Mouse (Mus musculus): ENCODE data around the gene Eps8. TPM values are rescaled to one million over a fixed set of nuclear protein-coding genes. Genes with fewer than 3 reads are reported as not detected.

The Eps8 gene
- polyA plus RNA-seq, 1 experiment from 2014 or later, result 24.5 TPM

DNA sequence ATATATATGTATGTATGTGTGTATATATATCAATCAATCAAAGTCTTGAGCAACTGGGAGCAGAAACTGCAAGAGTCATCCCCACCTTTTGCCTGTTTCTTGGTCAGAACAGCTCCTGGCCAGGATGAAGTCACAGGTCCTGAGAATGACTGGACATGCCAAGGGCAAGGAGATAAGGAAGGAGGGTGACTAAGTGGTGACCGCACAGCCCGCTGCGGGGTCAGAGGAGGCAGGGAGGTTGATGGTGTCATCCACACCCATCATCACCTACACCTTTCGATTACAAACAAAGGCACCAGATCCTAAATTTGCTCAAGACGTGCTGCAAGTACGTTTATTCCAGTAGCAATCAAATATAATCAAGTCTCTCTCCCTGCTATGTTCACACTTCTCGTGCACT is 148.1 kb downstream of the Eps8 start:
- Histone ChIP-seq H3K9ac (no peak overlapping the region), H3K4me2 (no peak overlapping the region), H3K36me3 (ENCODE audit: insufficient read depth) (no peaks in the 10 kb centered on the region), H3K9me3 (ENCODE audit: low read depth, low read length) (no peaks in the 10 kb centered on the region), H3K27me3 (ENCODE audit: insufficient read depth, low read length) (no peaks in the 10 kb centered on the region), H3K27ac (ENCODE audit: low read depth) (no peak overlapping the region), H3K4me1 (ENCODE audit: insufficient read depth) (no peaks in the 10 kb centered on the region), H3K4me3 (ENCODE audit: low read depth, low read length) (no peak overlapping the region)
- whole genome bisulfite sequencing, result 84% methylated on average over 7 of the region's 7 CpGs
- TF ChIP-seq CTCF (IDR thresholded peaks at IDR 0.05; ENCODE audit: low read depth), result no peak
- DNase-seq, result no peak
- ATAC-seq (ENCODE audit: insufficient read depth), result no peak

GRCm38 (mm10) chr6:137505555-137506227 is 149.0 kb downstream of the Eps8 start:
- H3K9me3 ChIP-seq (ENCODE audit: low read depth, low read length), result no peaks in the 10 kb centered on the region
- no peak for TF ChIP-seq CTCF (IDR thresholded peaks at IDR 0.05; ENCODE audit: low read depth)
- no peak overlapping the region for H3K9ac ChIP-seq
- DNase-seq, result no peak
- no peaks in the 10 kb centered on the region for H3K4me1 ChIP-seq (ENCODE audit: insufficient read depth)
- H3K4me2 ChIP-seq, result no peak overlapping the region
- 65% methylated on average over 3 of the region's 3 CpGs for WGBS
- H3K27me3 ChIP-seq (ENCODE audit: insufficient read depth, low read length), result no peaks in the 10 kb centered on the region
- no peak overlapping the region for H3K27ac ChIP-seq (ENCODE audit: low read depth)
- ATAC-seq (ENCODE audit: insufficient read depth), result no peak
- no peaks in the 10 kb centered on the region for H3K36me3 ChIP-seq (ENCODE audit: insufficient read depth)
- H3K4me3 ChIP-seq (ENCODE audit: low read depth, low read length), result no peak overlapping the region

- Histone ChIP-seq H3K27me3 (ENCODE audit: insufficient read depth, low read length) (no peaks in the 10 kb centered on the region), H3K4me1 (ENCODE audit: insufficient read depth) (no peaks in the 10 kb centered on the region), H3K9me3 (ENCODE audit: low read depth, low read length) (no peaks in the 10 kb centered on the region), H3K36me3 (ENCODE audit: insufficient read depth) (no peaks in the 10 kb centered on the region), H3K4me2 (no peak overlapping the region), H3K9ac (no peak overlapping the region), H3K27ac (ENCODE audit: low read depth) (no peak overlapping the region), H3K4me3 (ENCODE audit: low read depth, low read length) (no peak overlapping the region)
- 38% methylated on average over 1 of the region's 1 CpGs for WGBS
- DNase-seq, result no peak
- ATAC-seq (ENCODE audit: insufficient read depth), result no peak
- TF ChIP-seq CTCF (IDR thresholded peaks at IDR 0.05; ENCODE audit: low read depth), result no peak; the same call in 1 of the 2 replicates
Observed at GRCm38 (mm10) chr6:137504052-137504451, 150.6 kb downstream of the Eps8 start.

DNA sequence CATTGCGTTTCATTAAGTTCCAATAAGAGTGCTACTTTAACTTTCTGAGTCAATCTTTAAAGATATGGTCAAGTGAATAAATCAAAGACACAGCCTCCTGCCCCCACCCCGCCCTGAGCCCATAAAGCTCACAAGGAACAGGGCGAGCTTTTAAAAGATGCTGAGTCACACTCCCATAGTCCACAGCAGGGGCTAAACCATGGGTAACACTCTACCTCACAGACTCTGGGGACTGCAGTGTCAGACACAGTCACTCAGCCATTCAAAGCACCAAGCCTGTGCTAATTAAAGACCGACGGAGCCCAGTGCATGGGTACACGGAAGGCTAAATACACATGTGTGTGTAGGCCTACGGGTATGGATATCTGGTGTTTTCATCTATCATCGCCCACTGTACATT is 151.2 kb downstream of the Eps8 start:
- H3K36me3 ChIP-seq (ENCODE audit: insufficient read depth), result 0 out of 2 replicates have a peak, but pooled peaks cover 2% of the 10 kb centered on the region
- H3K4me1 ChIP-seq (ENCODE audit: insufficient read depth), result no peaks in the 10 kb centered on the region
- WGBS, result 87% methylated on average over 8 of the region's 8 CpGs
- ATAC-seq (ENCODE audit: insufficient read depth) (no peak), DNase-seq (no peak)
- no peak overlapping the region for H3K4me3 ChIP-seq (ENCODE audit: low read depth, low read length)
- H3K9me3 ChIP-seq (ENCODE audit: low read depth, low read length), result no peaks in the 10 kb centered on the region
- no peak overlapping the region for H3K27ac ChIP-seq (ENCODE audit: low read depth)
- TF ChIP-seq CTCF (IDR thresholded peaks at IDR 0.05; ENCODE audit: low read depth), result no peak
- H3K27me3 ChIP-seq (ENCODE audit: insufficient read depth, low read length), result no peaks in the 10 kb centered on the region
- no peak overlapping the region for H3K9ac ChIP-seq
- no peak overlapping the region for H3K4me2 ChIP-seq

GRCm38 (mm10) chr6:137503009-137503408 is 151.7 kb downstream of the Eps8 start:
- no peak for ATAC-seq (ENCODE audit: insufficient read depth)
- 0 out of 2 replicates have a peak, but pooled peaks have one; percentile 4 for TF ChIP-seq CTCF (IDR thresholded peaks at IDR 0.05; ENCODE audit: low read depth)
- no peaks in the 10 kb centered on the region for H3K27me3 ChIP-seq (ENCODE audit: insufficient read depth, low read length)

GRCm38 (mm10) chr6:137498781-137499180 is 155.9 kb downstream of the Eps8 start:
- H3K4me1 ChIP-seq (ENCODE audit: insufficient read depth), result no peaks in the 10 kb centered on the region
- no peak for ATAC-seq (ENCODE audit: insufficient read depth)
- H3K4me3 ChIP-seq (ENCODE audit: low read depth, low read length), result no peak overlapping the region
- no peak for TF ChIP-seq CTCF (IDR thresholded peaks at IDR 0.05; ENCODE audit: low read depth)
- WGBS, result 68% methylated on average over 6 of the region's 6 CpGs
- no peaks in the 10 kb centered on the region for H3K9me3 ChIP-seq (ENCODE audit: low read depth, low read length)
- H3K4me2 ChIP-seq, result no peak overlapping the region
- no peak overlapping the region for H3K9ac ChIP-seq
- no peak for DNase-seq
- no peaks in the 10 kb centered on the region for H3K27me3 ChIP-seq (ENCODE audit: insufficient read depth, low read length)
- H3K27ac ChIP-seq (ENCODE audit: low read depth), result no peak overlapping the region
- 0 out of 2 replicates have a peak, but pooled peaks cover 2% of the 10 kb centered on the region for H3K36me3 ChIP-seq (ENCODE audit: insufficient read depth)

More at GRCm38 (mm10) chr6:137503009-137503408, 151.7 kb downstream of the Eps8 start:
- Histone ChIP-seq H3K27ac (ENCODE audit: low read depth) (no peak overlapping the region), H3K9me3 (ENCODE audit: low read depth, low read length) (no peaks in the 10 kb centered on the region), H3K9ac (no peak overlapping the region), H3K4me1 (ENCODE audit: insufficient read depth) (no peaks in the 10 kb centered on the region), H3K36me3 (ENCODE audit: insufficient read depth) (0 out of 2 replicates have a peak, but pooled peaks cover 2% of the 10 kb centered on the region), H3K4me2 (no peak overlapping the region), H3K4me3 (ENCODE audit: low read depth, low read length) (no peak overlapping the region)
- no peak for DNase-seq
- WGBS, result 78% methylated on average over 7 of the region's 7 CpGs

DNA sequence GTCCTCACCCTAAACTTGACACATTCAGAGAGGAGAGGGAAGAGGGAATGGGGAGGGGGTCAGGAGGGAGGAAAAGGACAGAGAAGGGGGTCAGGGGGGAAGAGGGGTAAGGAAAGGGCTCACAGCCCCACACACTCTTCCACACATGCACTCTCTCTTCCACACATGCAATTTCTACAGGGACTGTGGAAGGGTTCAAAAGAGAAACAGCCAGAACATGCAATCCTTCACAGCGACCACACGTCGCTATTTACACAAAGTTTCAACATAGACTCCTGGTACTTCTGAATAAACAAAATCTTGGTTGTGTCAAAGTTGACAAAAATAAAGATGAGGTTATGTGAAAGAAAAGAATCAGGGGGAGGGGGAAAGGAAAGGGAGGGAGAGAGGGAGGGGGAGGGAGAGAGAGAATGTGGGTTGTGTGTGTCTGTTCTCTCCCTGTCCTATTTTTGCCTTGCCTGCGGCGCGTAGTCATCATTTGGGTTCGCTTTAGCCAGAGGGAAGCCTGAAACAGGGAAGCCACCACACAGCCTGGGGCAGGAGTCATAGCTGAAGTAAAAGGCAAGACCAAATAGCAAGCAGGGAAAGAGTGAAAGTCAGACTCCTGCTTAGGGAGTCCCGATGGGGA is 157.4 kb downstream of the Eps8 start:
- no peak overlapping the region for H3K4me2 ChIP-seq
- DNase-seq (no peak), ATAC-seq (ENCODE audit: insufficient read depth) (no peak; the same call in 1 of the 2 replicates)
- no peak for TF ChIP-seq CTCF (IDR thresholded peaks at IDR 0.05; ENCODE audit: low read depth)
- H3K27me3 ChIP-seq (ENCODE audit: insufficient read depth, low read length), result no peaks in the 10 kb centered on the region
- no peaks in the 10 kb centered on the region for H3K4me1 ChIP-seq (ENCODE audit: insufficient read depth)
- no peak overlapping the region for H3K4me3 ChIP-seq (ENCODE audit: low read depth, low read length)
- no peaks in the 10 kb centered on the region for H3K9me3 ChIP-seq (ENCODE audit: low read depth, low read length)
- H3K27ac ChIP-seq (ENCODE audit: low read depth), result no peak overlapping the region
- 77% methylated on average over 8 of the region's 8 CpGs for WGBS
- H3K36me3 ChIP-seq (ENCODE audit: insufficient read depth), result 0 out of 2 replicates have a peak, but pooled peaks cover 2% of the 10 kb centered on the region
- no peak overlapping the region for H3K9ac ChIP-seq

All from lung, embryonic 14.5 days (tissue).